Mouse (Mus musculus) hindbrain, embryonic 10.5 days (tissue): Measurements from ENCODE around the gene Stag3. TPM values are rescaled to one million over a fixed set of nuclear protein-coding genes. Genes with fewer than 3 reads are reported as not detected.

Experiments
- DNase-seq: peaks from one replicate; pipeline ENCODE4 v3.0.0-alpha.2; 2017; ENCODE audit warnings: low spot score
- H3K27ac ChIP-seq: fragments of 300-500 bp; sonication (generic); 2 replicates; pipeline ENCODE4 v1.5.1; 2016; ENCODE audit warnings: mild to moderate bottlenecking, moderate library complexity
- H3K27me3 ChIP-seq: fragments of 300-500 bp; sonication (generic); 2 replicates; pipeline ENCODE4 v1.6.1; 2016; ENCODE audit warnings: mild to moderate bottlenecking; ENCODE audit not compliant: poor library complexity, insufficient read depth, severe bottlenecking
- H3K36me3 ChIP-seq: fragments of 300-500 bp; sonication (generic); 2 replicates; pipeline ENCODE4 v1.6.1; 2016; ENCODE audit warnings: mild to moderate bottlenecking, moderate library complexity
- H3K4me1 ChIP-seq: fragments of 300-500 bp; sonication (generic); replicated peaks from 2 replicates; pipeline ENCODE4 v1.6.1; 2016; ENCODE audit warnings: mild to moderate bottlenecking
- H3K4me3 ChIP-seq: fragments of 300-500 bp; sonication (generic); 2 replicates; pipeline ENCODE4 v1.5.1; 2016; ENCODE audit warnings: mild to moderate bottlenecking, moderate library complexity
- H3K9me3 ChIP-seq: fragments of 300-500 bp; sonication (generic); 2 replicates; pipeline ENCODE4 v1.6.1; 2016; ENCODE audit warnings: mild to moderate bottlenecking, moderate library complexity
- WGBS: fragments of 180-500 bp; shearing (Covaris S2); methylation state at CpG from one replicate; pipeline ENCODE4 v1.1.7; 2016; 5-methylcytosine and 5-hydroxymethylcytosine counted together
- polyA plus RNA-seq: library from polyadenylated mRNA; unstranded; fragments of >200 nt; fragmentation: Nextera tagmentation; extraction: Ambion mirVana; gene quantifications from 2 replicates; pipeline ENCODE4 v1.2.1, GENCODE M21; 2016

The Stag3 gene
- 3.4 and 3.9 TPM in 2 replicates for polyA plus RNA-seq

- DNase-seq: peak; percentile 99
- H3K9me3 ChIP-seq: peaks cover 5% of the 10 kb centered on the region
- H3K4me3 ChIP-seq: peak within 1 kb of the TSS; percentile 84
- under 1% methylated on average over 56 of the region's 56 CpGs for WGBS
- H3K27ac ChIP-seq: peak within 1 kb of the TSS; percentile 96
- H3K36me3 ChIP-seq: peaks cover 39% of the 10 kb centered on the region
- H3K4me1 ChIP-seq: peaks cover 45% of the 10 kb centered on the region
- peaks cover 14% of the 10 kb centered on the region for H3K27me3 ChIP-seq
Measured at GRCm38 (mm10) chr5:138279585-138280424, at the start of gene Stag3, which contains the start of the genes Gm43720 and Gpc2. Stag3 (plus strand) TSS chr5:138280240. Gm43720 (minus strand) TSS chr5:138279958. Gpc2 (minus strand) TSS chr5:138280005.

- Histone ChIP-seq H3K27ac (no peak overlapping the region), H3K4me3 (no peak overlapping the region), H3K36me3 (no peaks in the 10 kb centered on the region), H3K27me3 (no peaks in the 10 kb centered on the region), H3K4me1 (no peaks in the 10 kb centered on the region), H3K9me3 (no peaks in the 10 kb centered on the region)
- no peak for DNase-seq
- WGBS: 81% methylated on average over 2 of the region's 2 CpGs
Measured at GRCm38 (mm10) chr5:138233778-138234177, 46.3 kb upstream of the Stag3 start.

GRCm38 (mm10) chr5:138234224-138234623 lies 45.8 kb upstream of the Stag3 start:
- no peak for DNase-seq
- Histone ChIP-seq H3K27ac (no peak overlapping the region), H3K27me3 (no peaks in the 10 kb centered on the region), H3K36me3 (no peaks in the 10 kb centered on the region), H3K9me3 (no peaks in the 10 kb centered on the region), H3K4me3 (no peak overlapping the region), H3K4me1 (no peaks in the 10 kb centered on the region)

- H3K4me3 ChIP-seq: no peak overlapping the region
- H3K27ac ChIP-seq: no peak overlapping the region
- DNase-seq: no peak
- 50% methylated on average over 2 of the region's 2 CpGs for WGBS
- H3K4me1 ChIP-seq: no peaks in the 10 kb centered on the region
- no peaks in the 10 kb centered on the region for H3K9me3 ChIP-seq
- H3K36me3 ChIP-seq: no peaks in the 10 kb centered on the region
- H3K27me3 ChIP-seq: no peaks in the 10 kb centered on the region
Measured at GRCm38 (mm10) chr5:138241511-138241910, 38.5 kb upstream of the Stag3 start.

GRCm38 (mm10) chr5:138251144-138251543 lies 28.9 kb upstream of the Stag3 start:
- Histone ChIP-seq H3K4me3 (no peak overlapping the region), H3K27ac (no peak overlapping the region), H3K36me3 (no peaks in the 10 kb centered on the region), H3K27me3 (no peaks in the 10 kb centered on the region), H3K4me1 (peaks cover 10% of the 10 kb centered on the region), H3K9me3 (0 out of 2 replicates have a peak, but pooled peaks cover 3% of the 10 kb centered on the region)
- DNase-seq: no peak
- WGBS: 82% methylated on average over 12 of the region's 12 CpGs

- no peak overlapping the region for H3K27ac ChIP-seq
- no peak overlapping the region for H3K4me3 ChIP-seq
- no peaks in the 10 kb centered on the region for H3K27me3 ChIP-seq
- 0 out of 2 replicates have a peak, but pooled peaks cover 3% of the 10 kb centered on the region for H3K9me3 ChIP-seq
- DNase-seq: no peak
- H3K36me3 ChIP-seq: peaks cover 10% of the 10 kb centered on the region; the same call in 1 of the 2 replicates
- 88% methylated on average over 3 of the region's 3 CpGs for WGBS
- peaks cover 17% of the 10 kb centered on the region for H3K4me1 ChIP-seq
Measured at GRCm38 (mm10) chr5:138253061-138253460, 27.0 kb upstream of the Stag3 start.

GRCm38 (mm10) chr5:138255353-138256093 lies 24.5 kb upstream of the Stag3 start, which contains the start of gene Lamtor4:
Lamtor4 (plus strand) TSS chr5:138255482.
- DNase-seq: peak; percentile 91
- peaks cover 26% of the 10 kb centered on the region for H3K4me1 ChIP-seq
- peak within 1 kb of the TSS; percentile 84 for H3K4me3 ChIP-seq
- peaks cover 35% of the 10 kb centered on the region for H3K36me3 ChIP-seq
- WGBS: under 1% methylated on average over 38 of the region's 38 CpGs
- H3K27ac ChIP-seq: peak within 1 kb of the TSS; percentile 86
- no peaks in the 10 kb centered on the region for H3K27me3 ChIP-seq
- 0 out of 2 replicates have a peak, but pooled peaks cover 3% of the 10 kb centered on the region for H3K9me3 ChIP-seq

GRCm38 (mm10) chr5:138256094-138256467 lies 24.0 kb upstream of the Stag3 start:
- WGBS: 27% methylated on average over 7 of the region's 7 CpGs
- 0 out of 2 replicates have a peak, but pooled peaks cover 3% of the 10 kb centered on the region for H3K9me3 ChIP-seq
- no peaks in the 10 kb centered on the region for H3K27me3 ChIP-seq
- no peak for DNase-seq
- H3K4me1 ChIP-seq: peaks cover 30% of the 10 kb centered on the region
- peaks cover 40% of the 10 kb centered on the region for H3K36me3 ChIP-seq
- peak overlapping the region; percentile 84 for H3K4me3 ChIP-seq
- H3K27ac ChIP-seq: peak overlapping the region; percentile 86

GRCm38 (mm10) chr5:138256966-138257584 lies 23.0 kb upstream of the Stag3 start:
- H3K36me3 ChIP-seq: peaks cover 50% of the 10 kb centered on the region
- H3K9me3 ChIP-seq: 0 out of 2 replicates have a peak, but pooled peaks cover 3% of the 10 kb centered on the region
- no peaks in the 10 kb centered on the region for H3K27me3 ChIP-seq
- peaks cover 33% of the 10 kb centered on the region for H3K4me1 ChIP-seq
- no peak for DNase-seq
- H3K27ac ChIP-seq: no peak overlapping the region
- no peak overlapping the region for H3K4me3 ChIP-seq
- WGBS: 94% methylated on average over 10 of the region's 10 CpGs

- WGBS: 93% methylated on average over 4 of the region's 4 CpGs
Measured at GRCm38 (mm10) chr5:138257585-138257978, 22.5 kb upstream of the Stag3 start.

GRCm38 (mm10) chr5:138258078-138258477 lies 22.0 kb upstream of the Stag3 start:
- Histone ChIP-seq H3K27ac (no peak overlapping the region), H3K9me3 (0 out of 2 replicates have a peak, but pooled peaks cover under 1% of the 10 kb centered on the region), H3K27me3 (no peaks in the 10 kb centered on the region), H3K4me1 (peaks cover 43% of the 10 kb centered on the region), H3K36me3 (peaks cover 56% of the 10 kb centered on the region), H3K4me3 (no peak overlapping the region)
- no peak for DNase-seq
- 90% methylated on average over 3 of the region's 3 CpGs for WGBS

More at GRCm38 (mm10) chr5:138257585-138257978, 22.5 kb upstream of the Stag3 start:
- peaks cover 55% of the 10 kb centered on the region for H3K36me3 ChIP-seq
- H3K4me1 ChIP-seq: peaks cover 38% of the 10 kb centered on the region
- no peak overlapping the region for H3K4me3 ChIP-seq
- 0 out of 2 replicates have a peak, but pooled peaks cover 3% of the 10 kb centered on the region for H3K9me3 ChIP-seq
- no peak for DNase-seq
- H3K27ac ChIP-seq: no peak overlapping the region
- H3K27me3 ChIP-seq: no peaks in the 10 kb centered on the region

GRCm38 (mm10) chr5:138258542-138258941 lies 21.5 kb upstream of the Stag3 start:
- peaks cover 47% of the 10 kb centered on the region for H3K4me1 ChIP-seq
- 87% methylated on average over 6 of the region's 6 CpGs for WGBS
- H3K9me3 ChIP-seq: no peaks in the 10 kb centered on the region
- H3K4me3 ChIP-seq: no peak overlapping the region
- peaks cover 56% of the 10 kb centered on the region for H3K36me3 ChIP-seq
- no peak overlapping the region for H3K27ac ChIP-seq
- DNase-seq: no peak
- no peaks in the 10 kb centered on the region for H3K27me3 ChIP-seq
